Mouse (Mus musculus) spleen, adult 18-20 months (tissue): Measurements from ENCODE around the gene Cpne4.

Source experiments
- DNase-seq, 2 experiments: peaks; one replicate each; pipeline ENCODE4 v3.0.0; 2022; ENCODE audit warnings: mixed read lengths in 2 of 2

Gene Cpne4

DNA sequence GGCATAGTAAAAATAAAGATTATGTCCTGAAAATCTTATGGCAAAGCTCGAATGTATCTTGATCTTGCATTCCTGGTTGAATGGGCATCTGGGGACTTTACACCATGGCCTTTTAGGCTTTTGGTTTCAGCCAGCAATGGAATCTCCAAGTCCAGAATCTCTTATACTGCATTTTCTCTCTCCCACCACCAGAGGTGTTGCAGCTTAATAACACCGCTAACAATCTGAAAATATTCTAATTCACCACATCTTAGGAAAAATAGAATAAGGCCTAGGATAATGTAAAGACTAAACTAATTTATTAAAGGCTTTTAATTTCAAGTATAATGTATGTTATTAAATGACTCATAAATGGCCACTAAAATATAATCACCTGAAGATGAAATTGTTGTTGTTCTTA lies 503.2 kb downstream of the Cpne4 start:
- DNase-seq = no peak

DNA sequence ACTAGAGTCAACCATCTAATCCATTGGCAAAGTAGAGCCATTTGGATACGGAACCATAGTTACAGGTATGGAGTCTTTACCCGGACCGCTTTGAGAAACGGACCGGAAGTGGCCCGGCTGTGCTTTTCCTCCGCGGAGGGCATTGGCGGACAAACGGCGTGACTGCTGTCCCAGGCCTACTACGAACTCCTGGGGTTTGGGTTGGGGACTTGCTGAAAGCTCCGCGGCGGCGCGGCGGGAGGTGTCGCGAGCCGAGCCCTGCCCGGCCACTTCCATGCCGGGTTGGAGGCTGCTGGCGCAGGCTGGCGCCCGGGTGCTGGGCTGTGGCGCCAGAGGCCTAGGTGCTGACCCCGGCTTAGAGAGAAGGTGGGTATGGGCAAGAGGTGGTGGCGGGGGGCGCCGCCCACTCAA lies 506.1 kb downstream of the Cpne4 start, which contains the start of gene Mrpl3:
Gene Mrpl3 (plus strand): TSS at position 93 of the 411 bp plus-strand sequence.
- peak; percentile 59 to 79 for DNase-seq

DNA sequence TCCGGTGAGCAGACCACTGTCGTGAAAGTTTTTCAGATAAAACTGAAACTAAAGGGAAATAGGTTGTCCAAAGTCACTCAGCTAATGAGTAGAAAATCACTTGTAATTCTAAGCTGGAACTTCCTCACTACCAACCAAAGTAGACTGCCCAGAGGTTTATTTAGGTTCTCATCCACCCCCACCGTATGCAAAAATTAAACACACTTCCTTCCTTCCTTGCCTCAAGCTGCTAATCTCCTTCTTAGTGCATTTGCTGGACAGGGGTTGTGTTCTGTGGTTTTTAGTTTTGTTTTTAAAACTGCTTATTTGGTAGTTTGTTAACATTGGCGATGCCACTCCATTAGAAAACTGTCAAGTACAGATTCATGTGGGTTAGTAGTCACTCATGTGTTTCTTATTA lies 506.7 kb downstream of the Cpne4 start:
- DNase-seq = no peak

DNA sequence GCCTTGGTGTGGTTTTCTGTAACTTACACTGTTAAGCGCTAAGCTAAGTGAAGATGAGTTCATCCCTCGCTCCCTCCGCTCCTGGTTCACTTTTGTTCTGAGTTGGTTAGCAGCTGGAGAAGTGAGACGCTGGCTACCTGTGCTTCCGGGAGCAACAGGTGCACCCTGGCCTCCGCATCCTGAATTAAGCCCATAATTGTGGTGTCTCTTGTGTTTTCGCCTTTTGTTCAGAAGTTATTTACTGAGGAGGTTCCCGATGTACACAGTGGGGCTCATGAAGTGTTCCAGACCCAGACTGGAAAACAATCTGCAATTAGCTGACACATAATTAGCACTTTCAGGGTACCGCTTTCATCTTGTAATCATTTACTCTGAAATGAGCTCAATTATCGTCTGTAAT lies 522.0 kb downstream of the Cpne4 start:
- DNase-seq = no peak

DNA sequence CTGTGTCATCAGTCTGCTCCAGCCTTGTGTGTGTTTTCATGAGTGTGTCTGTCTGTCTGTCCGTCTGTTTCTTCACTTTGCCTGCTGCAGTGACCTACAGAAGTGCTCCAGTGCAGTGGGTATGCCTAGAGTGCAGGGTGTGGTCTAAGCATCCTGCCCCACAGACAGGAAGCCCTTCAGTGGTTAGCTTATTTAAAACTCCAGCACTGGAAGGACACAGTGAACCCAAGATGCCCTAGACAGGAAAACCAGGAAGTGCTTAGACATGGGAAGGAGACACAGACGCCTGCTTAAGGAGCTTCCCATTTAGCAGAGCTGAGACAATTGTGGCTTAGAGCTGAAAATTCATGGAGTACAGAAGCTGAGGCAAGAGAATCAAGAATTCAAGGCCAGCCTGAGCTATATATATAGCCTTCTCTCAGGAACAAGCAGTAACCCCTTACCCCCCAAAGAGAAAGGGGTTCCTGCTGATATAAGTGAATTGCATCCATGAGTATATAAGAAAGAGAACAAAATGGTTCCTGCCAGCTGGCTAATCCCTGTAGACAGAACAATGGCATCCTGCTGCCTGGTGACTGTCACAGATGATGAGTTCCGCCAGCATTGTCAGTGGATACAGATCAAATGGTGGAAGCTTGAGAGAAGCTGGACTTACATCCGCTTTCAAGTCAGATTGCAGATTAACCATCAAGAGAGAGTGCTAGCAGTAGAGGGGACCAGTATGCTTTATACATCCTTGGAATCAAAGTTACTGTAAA lies 526.1 kb downstream of the Cpne4 start:
- DNase-seq = no peak

DNA sequence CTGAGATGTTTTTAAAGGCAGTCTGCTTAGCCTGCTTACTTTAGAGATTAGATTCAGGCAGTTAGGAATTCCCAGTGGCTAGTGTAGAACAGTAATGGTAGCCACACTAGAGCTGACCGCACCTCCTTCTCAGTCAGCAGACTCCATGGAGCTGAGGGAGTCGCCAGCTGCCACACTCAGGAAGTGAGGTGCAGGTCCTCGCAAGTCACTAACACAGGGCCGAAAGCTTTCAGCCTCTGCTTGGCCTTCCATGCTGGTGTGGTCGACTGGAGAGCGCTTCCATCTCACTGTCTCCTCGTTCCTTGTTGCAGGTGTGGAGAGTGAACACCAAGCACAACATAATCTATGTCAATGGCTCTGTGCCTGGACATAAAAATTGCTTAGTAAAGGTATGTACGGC lies 527.8 kb downstream of the Cpne4 start:
- no peak for DNase-seq

DNA sequence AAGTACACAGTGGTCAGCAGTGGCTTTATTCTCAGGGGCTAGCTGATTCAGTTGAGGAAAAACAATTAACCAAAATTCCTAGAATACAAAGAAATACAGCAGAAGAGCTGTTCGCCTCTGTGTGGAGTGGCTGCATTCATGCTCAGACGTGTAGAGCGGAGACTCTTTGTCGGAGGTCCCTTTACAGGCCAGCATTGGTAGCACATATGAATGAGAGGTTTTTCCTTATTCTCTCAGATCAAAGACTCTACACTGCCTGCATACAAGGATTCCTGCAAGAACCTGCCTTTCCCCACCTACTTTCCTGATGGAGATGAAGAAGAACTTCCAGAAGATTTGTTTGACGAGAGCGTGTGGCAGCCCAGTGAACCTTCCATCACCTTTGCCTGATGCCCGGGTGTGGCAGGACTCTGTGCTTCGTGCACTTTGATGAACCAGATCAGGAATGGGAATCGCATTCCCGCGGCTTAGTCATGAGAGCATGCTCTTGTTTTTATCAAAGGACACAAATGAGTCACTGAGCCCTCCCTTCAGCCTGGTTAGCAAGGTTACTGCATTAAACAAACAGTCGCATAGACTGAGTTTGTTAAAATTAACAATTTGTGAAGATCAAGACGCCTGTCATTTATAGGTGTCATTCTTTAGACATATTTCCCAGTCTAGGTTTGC lies 529.8 kb downstream of the Cpne4 start:
- DNase-seq = no peak

DNA sequence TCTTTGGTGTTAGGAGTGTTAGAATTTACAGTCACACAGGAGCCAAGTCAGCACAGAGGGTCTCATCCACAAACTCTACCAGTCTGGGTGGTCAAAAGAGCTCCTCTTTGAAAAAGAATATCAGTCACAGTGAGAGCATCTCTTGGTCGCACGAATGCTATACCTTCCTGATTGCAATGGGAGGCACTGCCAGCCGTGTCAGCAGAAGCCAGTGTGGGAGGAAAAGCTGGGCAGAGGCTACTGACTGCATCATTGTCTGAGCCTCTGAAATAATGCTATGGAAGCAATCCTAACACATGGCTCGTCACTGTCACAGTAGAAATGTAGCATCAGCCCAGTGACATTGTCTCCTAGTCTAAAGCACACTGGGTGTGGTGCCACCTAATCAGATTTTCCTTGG lies 531.4 kb downstream of the Cpne4 start:
- DNase-seq = no peak

DNA sequence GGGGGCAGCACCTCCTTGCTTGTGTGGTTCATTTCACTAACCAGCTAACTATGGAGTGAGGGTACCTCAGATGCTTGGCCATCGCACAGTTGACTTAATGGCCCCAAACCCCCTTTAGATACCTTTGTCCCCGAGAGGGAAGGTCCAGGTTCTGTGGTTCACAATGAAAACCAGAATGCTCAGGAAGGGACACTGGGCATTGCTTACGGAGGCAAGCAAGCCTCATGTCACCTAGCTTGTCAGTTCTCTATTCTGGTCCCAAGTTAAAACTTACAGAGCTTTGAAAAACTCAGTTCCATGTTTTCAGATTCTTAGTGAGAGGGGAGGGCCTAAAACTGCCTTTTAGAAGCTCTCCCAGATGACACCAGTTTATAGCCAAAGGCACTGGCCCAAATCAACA lies 533.2 kb downstream of the Cpne4 start:
- no peak for DNase-seq
